Mouse (Mus musculus) kidney, postnatal 0 days (tissue): ENCODE data around the gene Prlr. TPM values are rescaled to one million over a fixed set of nuclear protein-coding genes. Genes with fewer than 3 reads are reported as not detected.

Experiments
- ATAC-seq: fragments of 200-750 bp; cut with Nextera tagmentation; replicated peaks from 2 replicates; pipeline ENCODE4 v1.8.0; 2017; ENCODE audit warnings: low read depth, moderate number of reproducible peaks, moderate TSS enrichment, moderate library complexity; ENCODE audit not compliant: low FRiP score
- DNase-seq: peaks from one replicate; pipeline ENCODE4 v3.0.0-alpha.2; 2016; ENCODE audit warnings: low spot score
- H3K27ac ChIP-seq: fragments of 300-500 bp; sonication (generic); 2 replicates; pipeline ENCODE4 v1.5.1; 2014; ENCODE audit warnings: mild to moderate bottlenecking
- H3K27me3 ChIP-seq: fragments of 300-500 bp; sonication (generic); 2 replicates; pipeline ENCODE4 v1.6.1; 2014; ENCODE audit warnings: low read length, mixed read lengths; ENCODE audit not compliant: insufficient read depth
- H3K36me3 ChIP-seq: fragments of 300-500 bp; sonication (generic); 2 replicates; pipeline ENCODE4 v1.6.1; 2014; ENCODE audit warnings: low read length, mixed read lengths; ENCODE audit not compliant: insufficient read depth
- H3K4me1 ChIP-seq: fragments of 300-500 bp; sonication (generic); replicated peaks from 2 replicates; pipeline ENCODE4 v1.6.1; 2014; ENCODE audit warnings: antibody characterized with exemption, low read length, mixed read lengths; ENCODE audit not compliant: insufficient read depth
- H3K4me2 ChIP-seq: fragments of 300-500 bp; sonication (generic); 2 replicates; pipeline ENCODE4 v1.6.1; 2014; ENCODE audit warnings: mild to moderate bottlenecking, low read length, moderate library complexity, mixed read lengths
- H3K4me3 ChIP-seq: fragments of 300-500 bp; sonication (generic); replicated peaks from 2 replicates; pipeline ENCODE4 v1.5.1; 2014; ENCODE audit warnings: low read depth, low read length
- H3K9ac ChIP-seq: fragments of 300-500 bp; sonication (generic); 2 replicates; pipeline ENCODE4 v1.6.1; 2014; ENCODE audit warnings: low read depth, low read length
- H3K9me3 ChIP-seq: fragments of 300-500 bp; sonication (generic); replicated peaks from 2 replicates; pipeline ENCODE4 v1.6.1; 2016; ENCODE audit warnings: low read length, inconsistent platforms, mixed read lengths
- CTCF ChIP-seq: IDR thresholded peaks from 2 replicates; pipeline ENCODE4 v1.5.1; 2016; ENCODE audit warnings: antibody characterized with exemption, low read depth, mild to moderate bottlenecking, moderate library complexity
- WGBS: fragments of 180-500 bp; shearing (Covaris S2); extraction: QIAGEN DNeasy Blood & Tissue Kit; methylation state at CpG from one replicate; pipeline ENCODE4 v1.1.7; 2014; 5-methylcytosine and 5-hydroxymethylcytosine counted together
- polyA plus RNA-seq: library from polyadenylated mRNA; unstranded; fragments of >200 nt; fragmentation: Nextera tagmentation; extraction: Ambion mirVana; gene quantifications from 2 replicates; pipeline ENCODE4 v1.2.1, GENCODE M21; 2015

Prlr gene
- 6.9 and 9.1 TPM in 2 replicates for polyA plus RNA-seq

DNA sequence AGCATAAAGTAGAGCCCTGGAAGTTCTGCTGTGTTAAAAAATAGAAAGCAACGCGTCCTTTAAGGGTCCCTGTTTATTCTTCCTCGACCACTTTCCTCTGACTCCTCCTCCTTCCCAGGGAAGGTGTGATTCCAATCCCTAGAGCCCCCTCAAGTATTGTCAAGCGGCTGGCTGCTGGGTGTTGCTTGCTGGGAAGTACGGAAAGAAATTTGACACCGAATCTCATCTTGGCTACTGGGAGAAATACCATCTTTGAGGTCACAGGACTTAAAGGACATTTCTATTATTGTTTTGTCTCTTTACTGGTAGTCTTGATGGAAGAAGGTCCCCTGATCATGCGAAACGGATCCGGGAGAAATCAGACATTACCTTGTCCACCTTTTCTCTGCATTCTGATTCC lies at the start of gene Prlr:
TSS of gene Prlr (plus strand) at position 156 of the 400 bp plus-strand sequence.
- Histone ChIP-seq H3K36me3 (no peaks in the 10 kb centered on the region), H3K27me3 (no peaks in the 10 kb centered on the region), H3K4me3 (peak within 1 kb of the TSS; percentile 36), H3K4me2 (peak within 1 kb of the TSS; percentile 75), H3K9ac (peak within 1 kb of the TSS; percentile 35; the same call in 1 of the 2 replicates), H3K4me1 (no peaks in the 10 kb centered on the region), H3K9me3 (no peaks in the 10 kb centered on the region), H3K27ac (no peak within 1 kb of the TSS)
- TF ChIP-seq CTCF, result no peak
- ATAC-seq (no peak), DNase-seq (peak; percentile 16)
- WGBS, result 2% methylated on average over 9 of the region's 9 CpGs

DNA sequence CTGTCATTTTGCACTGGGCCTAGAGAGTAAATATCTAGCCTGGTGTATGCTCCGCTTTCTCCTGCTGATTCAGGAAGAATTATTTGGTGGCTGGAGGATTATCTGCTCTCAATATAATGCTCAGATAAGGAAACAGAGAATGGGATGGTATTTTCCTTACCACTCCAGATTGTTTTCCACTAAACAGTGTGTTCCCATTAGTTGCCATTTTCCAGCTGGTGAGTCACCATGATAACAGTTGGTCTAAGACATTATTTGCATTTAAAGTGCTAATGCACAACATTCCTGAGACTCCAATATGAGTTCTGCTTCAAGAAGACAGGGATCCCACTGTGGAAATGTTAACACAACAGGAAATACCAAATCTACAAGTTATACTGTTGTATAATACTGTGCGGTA lies 43.3 kb upstream of the Prlr start:
- no peaks in the 10 kb centered on the region for H3K4me1 ChIP-seq
- no peak overlapping the region for H3K9ac ChIP-seq
- WGBS, result 90% methylated on average over 2 of the region's 2 CpGs
- no peak overlapping the region for H3K27ac ChIP-seq
- no peaks in the 10 kb centered on the region for H3K9me3 ChIP-seq
- TF ChIP-seq CTCF, result no peak
- no peak for DNase-seq
- H3K4me3 ChIP-seq, result no peak overlapping the region
- ATAC-seq, result no peak
- H3K27me3 ChIP-seq, result no peaks in the 10 kb centered on the region
- H3K36me3 ChIP-seq, result no peaks in the 10 kb centered on the region
- H3K4me2 ChIP-seq, result no peak overlapping the region

DNA sequence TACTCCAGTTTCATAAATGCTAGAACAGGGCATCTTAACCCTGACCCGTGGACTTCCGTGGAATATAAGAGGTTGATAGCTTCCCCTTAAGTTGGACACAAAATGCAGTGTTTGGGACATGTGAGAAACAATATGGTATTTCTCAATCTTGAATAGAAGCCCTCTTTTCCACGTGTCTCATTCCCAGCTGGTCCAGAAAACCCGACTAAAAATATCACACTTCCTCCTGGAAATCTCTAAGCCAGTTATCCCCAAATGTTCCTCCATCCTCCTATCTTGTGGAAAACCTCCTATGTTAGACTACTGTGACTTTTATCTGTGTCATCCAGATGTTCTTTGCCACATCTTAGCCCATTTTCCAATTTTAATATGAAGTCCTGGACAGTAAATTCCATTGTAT lies 42.1 kb upstream of the Prlr start:
- Histone ChIP-seq H3K9ac (no peak overlapping the region), H3K27me3 (no peaks in the 10 kb centered on the region), H3K4me3 (no peak overlapping the region), H3K4me2 (no peak overlapping the region), H3K9me3 (no peaks in the 10 kb centered on the region), H3K4me1 (no peaks in the 10 kb centered on the region), H3K36me3 (no peaks in the 10 kb centered on the region), H3K27ac (no peak overlapping the region)
- ATAC-seq (no peak), DNase-seq (no peak)
- TF ChIP-seq CTCF, result no peak
- WGBS, result 68% methylated on average over 4 of the region's 4 CpGs

DNA sequence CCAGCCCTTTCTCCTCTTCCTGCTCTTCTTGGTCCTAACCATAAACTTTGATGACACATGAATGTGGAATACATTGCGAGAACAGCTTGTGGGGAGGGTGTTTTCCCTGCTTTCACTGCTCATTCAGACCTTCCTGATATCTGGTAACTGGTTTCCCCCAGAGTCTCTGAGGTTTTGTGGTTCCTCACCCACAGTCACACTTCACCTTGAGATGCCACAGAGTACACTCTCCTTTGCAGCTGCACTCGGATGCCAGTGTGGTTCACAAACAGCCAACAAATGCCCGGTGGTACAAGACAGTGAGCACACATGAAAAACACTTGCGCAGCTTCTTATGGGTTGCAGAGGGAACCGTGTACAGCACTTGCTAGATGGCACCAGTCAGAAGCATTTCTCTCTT lies 32.5 kb upstream of the Prlr start:
- ATAC-seq (no peak), DNase-seq (no peak)
- Histone ChIP-seq H3K27ac (no peak overlapping the region), H3K36me3 (no peaks in the 10 kb centered on the region), H3K4me2 (no peak overlapping the region), H3K4me1 (no peaks in the 10 kb centered on the region), H3K4me3 (no peak overlapping the region), H3K9me3 (no peaks in the 10 kb centered on the region), H3K27me3 (no peaks in the 10 kb centered on the region), H3K9ac (no peak overlapping the region)
- WGBS, result 84% methylated on average over 5 of the region's 5 CpGs
- TF ChIP-seq CTCF, result no peak

DNA sequence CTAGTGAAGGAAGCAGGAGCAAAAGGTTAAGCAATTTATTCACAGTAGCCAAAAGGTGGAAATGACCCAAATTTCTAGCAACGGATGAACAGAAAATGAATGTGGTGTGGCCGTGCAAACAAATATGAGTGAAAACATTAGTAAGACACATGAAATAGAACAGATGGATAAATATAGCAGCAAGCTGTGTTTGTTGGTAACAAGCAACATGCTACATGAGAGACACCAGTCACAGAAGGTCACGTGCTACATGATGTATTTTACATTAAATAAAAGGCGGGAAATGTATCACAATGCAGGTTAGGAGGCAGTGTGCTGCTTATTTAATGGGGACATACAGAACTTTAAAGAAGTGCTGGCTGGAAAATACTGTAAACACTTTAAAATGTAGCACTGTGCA lies 28.8 kb upstream of the Prlr start:
- no peaks in the 10 kb centered on the region for H3K27me3 ChIP-seq
- no peak overlapping the region for H3K4me2 ChIP-seq
- no peaks in the 10 kb centered on the region for H3K9me3 ChIP-seq
- H3K4me3 ChIP-seq, result no peak overlapping the region
- H3K36me3 ChIP-seq, result no peaks in the 10 kb centered on the region
- H3K9ac ChIP-seq, result no peak overlapping the region
- ATAC-seq, result no peak
- no peak overlapping the region for H3K27ac ChIP-seq
- no peak for DNase-seq
- 74% methylated on average over 4 of the region's 4 CpGs for whole genome bisulfite sequencing
- no peaks in the 10 kb centered on the region for H3K4me1 ChIP-seq
- no peak for TF ChIP-seq CTCF

DNA sequence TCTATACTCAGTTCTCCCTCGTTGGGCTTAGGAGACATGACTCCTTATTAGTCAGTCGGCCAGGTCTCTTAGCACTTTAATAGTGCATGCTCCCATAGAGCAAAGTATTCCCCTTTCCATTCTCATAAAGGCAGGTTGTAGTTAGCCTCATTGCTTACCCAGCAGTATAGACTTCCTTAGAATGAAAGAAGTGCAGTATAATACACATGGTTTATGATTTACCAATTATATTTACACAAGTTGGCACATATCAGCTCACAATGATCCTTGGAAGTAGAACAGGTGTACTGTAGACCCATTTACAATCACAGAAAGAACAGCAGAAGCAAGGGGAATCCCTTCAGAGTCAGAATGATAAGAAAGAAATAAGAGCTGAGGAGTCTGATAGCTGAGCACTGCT lies 16.4 kb upstream of the Prlr start:
- H3K4me2 ChIP-seq, result no peak overlapping the region
- TF ChIP-seq CTCF, result no peak
- DNase-seq, result no peak
- no peaks in the 10 kb centered on the region for H3K27me3 ChIP-seq
- 89% methylated on average over 2 of the region's 2 CpGs for WGBS
- no peak for ATAC-seq
- no peaks in the 10 kb centered on the region for H3K36me3 ChIP-seq
- H3K9ac ChIP-seq, result no peak overlapping the region
- no peak overlapping the region for H3K4me3 ChIP-seq
- no peaks in the 10 kb centered on the region for H3K9me3 ChIP-seq
- H3K4me1 ChIP-seq, result no peaks in the 10 kb centered on the region
- H3K27ac ChIP-seq, result no peak overlapping the region

DNA sequence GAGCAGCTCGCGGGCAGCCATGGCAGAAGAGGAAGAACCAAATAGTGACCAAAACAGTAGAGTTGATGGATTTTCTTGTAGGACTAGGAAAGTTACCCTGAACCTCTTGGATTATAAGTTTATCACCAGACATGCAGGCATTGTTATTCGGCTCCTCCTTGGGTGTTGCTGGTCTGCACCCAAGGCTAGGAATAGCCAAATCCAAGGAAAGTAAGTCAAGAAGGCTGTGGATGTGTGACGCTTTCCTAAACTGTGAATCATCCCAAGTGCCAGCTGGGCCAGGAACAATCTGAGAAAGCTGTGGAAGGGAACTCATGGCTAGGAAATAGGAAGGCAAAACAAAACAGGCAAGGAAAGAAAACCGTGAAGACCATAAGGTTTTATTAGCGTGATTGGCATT lies 2.0 kb upstream of the Prlr start:
- 75% methylated on average over 6 of the region's 6 CpGs for WGBS

More for the DNA sequence above, 2.0 kb upstream of the Prlr start:
- Histone ChIP-seq H3K9me3 (no peaks in the 10 kb centered on the region), H3K4me1 (no peaks in the 10 kb centered on the region), H3K27me3 (no peaks in the 10 kb centered on the region), H3K9ac (no peak overlapping the region), H3K27ac (no peak overlapping the region), H3K4me2 (no peak overlapping the region), H3K4me3 (no peak overlapping the region), H3K36me3 (no peaks in the 10 kb centered on the region)
- DNase-seq (no peak), ATAC-seq (no peak)
- no peak for TF ChIP-seq CTCF
